Mouse (Mus musculus): ENCODE measurements around the gene Akr1c19. TPM values are rescaled to one million over a fixed set of nuclear protein-coding genes. Genes with fewer than 3 reads are reported as not detected.
"Not testable (repeated sequence)": the region's sequence is repeated elsewhere in the genome, so short reads cannot be mapped to it uniquely, and the experiment has no call there.

Gene Akr1c19
- total RNA-seq (2012; rRNA removed) = not detected in 2 replicates
- not detected for polyA plus RNA-seq (2012; ENCODE audit: insufficient read depth in 1 of 2, insufficient read length in 2 of 2, low read depth in 1 of 2, low replicate concordance in 2 of 2, missing spikeins in 1 of 2)

DNA sequence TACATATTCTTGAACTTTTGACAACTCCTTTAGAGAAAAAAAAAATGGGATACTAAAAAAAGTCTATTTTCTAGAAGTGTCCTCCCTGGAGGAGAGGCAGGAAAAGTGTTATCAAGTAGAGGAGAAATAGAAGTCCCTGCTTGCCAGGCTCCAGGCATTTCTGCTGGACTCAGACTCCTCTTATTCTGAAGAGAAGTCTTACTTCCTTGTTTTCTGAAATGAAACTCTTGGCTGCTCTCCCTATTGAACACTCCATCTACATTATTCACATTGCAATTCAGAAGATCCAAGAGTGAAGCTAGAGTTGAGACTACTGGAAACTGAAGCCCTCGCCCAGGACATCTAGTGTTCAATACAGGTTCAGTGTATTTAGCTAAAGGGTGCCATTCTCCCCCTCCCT, at the start of gene Akr1c19:
Gene Akr1c19, plus strand, starts transcription at position 260 of the 400 bp plus-strand sequence.
- Histone ChIP-seq H3K27ac (ENCODE audit: control insufficient read depth, low read depth, low read length) (no peak within 1 kb of the TSS), H3K4me1 (ENCODE audit: control insufficient read depth in 1 of 2, insufficient read depth in 2 of 2, low read length in 2 of 2) (no peaks in the 10 kb centered on the region), H3K27me3 (ENCODE audit: control insufficient read depth in 1 of 2, insufficient read depth in 2 of 2, low read length in 2 of 2) (no peaks in the 10 kb centered on the region), H3K79me2 (ENCODE audit: control insufficient read depth, insufficient read depth, low read length, poor library complexity) (no peaks in the 10 kb centered on the region), H3K9me3 (replicated peaks; ENCODE audit: insufficient read depth, low read length) (no peaks in the 10 kb centered on the region), H3K9ac (ENCODE audit: control insufficient read depth, low read depth, low read length, poor library complexity, severe bottlenecking) (no peak within 1 kb of the TSS), H3K36me3 (ENCODE audit: control insufficient read depth in 1 of 2, insufficient read depth in 2 of 2, low read length in 2 of 2) (no peaks in the 10 kb centered on the region), H3K4me3 (ENCODE audit: control insufficient read depth in 1 of 2, insufficient read depth in 1 of 2, low read depth in 2 of 2, low read length in 2 of 2) (no peak within 1 kb of the TSS)
- DNase-seq (ENCODE audit: low read depth, low spot score) = no peak
- TF ChIP-seq ELF1 (IDR thresholded peaks at IDR 0.05; ENCODE audit: low read depth, low read length) (no peak), POLR2A (IDR thresholded peaks at IDR 0.05; ENCODE audit: control insufficient read depth in 1 of 2, insufficient read depth in 1 of 2, low read depth in 1 of 2, low read length in 2 of 2, poor library complexity in 1 of 2) (no peak), MAFK (IDR thresholded peaks at IDR 0.05; ENCODE audit: borderline replicate concordance, low read depth, low read length) (no peak), E2F4 (IDR thresholded peaks at IDR 0.05; ENCODE audit: borderline replicate concordance, low read depth, low read length) (no peak), ZKSCAN1 (IDR thresholded peaks at IDR 0.05; ENCODE audit: low read depth, low read length) (no peak), ZNF384 (IDR thresholded peaks at IDR 0.05; ENCODE audit: low read depth, low read length) (no peak), MAZ (IDR thresholded peaks at IDR 0.05; ENCODE audit: low read depth, low read length) (no peak), ZC3H11A (IDR thresholded peaks at IDR 0.05; ENCODE audit: low read depth, low read length) (no peak), MXI1 (IDR thresholded peaks at IDR 0.05; ENCODE audit: low read depth, low read length) (no peak), NRF1 (IDR thresholded peaks at IDR 0.05; ENCODE audit: insufficient read depth, low read depth, low read length, poor library complexity, severe bottlenecking) (no peak), GABPA (IDR thresholded peaks at IDR 0.05; ENCODE audit: low read depth, low read length) (no peak), POLR2AphosphoS5 (IDR thresholded peaks at IDR 0.05; ENCODE audit: borderline replicate concordance, low read depth, low read length) (no peak), RCOR1 (IDR thresholded peaks at IDR 0.05; ENCODE audit: low read depth, low read length) (no peak)

DNA sequence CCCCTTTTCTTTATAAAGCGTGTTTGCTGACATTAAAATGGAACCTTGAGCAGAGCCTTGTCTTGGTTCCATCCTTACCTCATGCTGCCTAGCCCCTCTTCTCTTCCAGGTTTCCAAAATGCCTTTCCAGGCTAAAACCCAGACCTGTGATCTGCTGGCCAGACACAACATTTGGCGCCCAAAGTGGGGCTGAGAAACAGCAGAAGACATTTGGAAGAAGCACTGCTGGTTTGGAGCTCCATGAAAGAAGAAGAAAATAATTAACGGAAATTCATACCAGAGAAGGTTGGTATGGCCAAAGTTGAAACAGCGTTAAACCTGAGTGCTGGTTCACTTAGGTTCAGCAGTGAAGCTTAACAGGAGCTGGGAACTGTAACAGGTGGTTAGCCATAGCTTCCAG, 47.2 kb upstream of the Akr1c19 start:
- H3K9ac ChIP-seq (ENCODE audit: control insufficient read depth, low read depth, low read length, poor library complexity, severe bottlenecking); DNase-seq (ENCODE audit: low read depth, low spot score); H3K27ac ChIP-seq (ENCODE audit: control insufficient read depth, low read depth, low read length); H3K27me3 ChIP-seq (ENCODE audit: control insufficient read depth in 1 of 2, insufficient read depth in 2 of 2, low read length in 2 of 2); H3K9me3 ChIP-seq (replicated peaks; ENCODE audit: insufficient read depth, low read length); H3K79me2 ChIP-seq (ENCODE audit: control insufficient read depth, insufficient read depth, low read length, poor library complexity); H3K4me3 ChIP-seq (ENCODE audit: control insufficient read depth in 1 of 2, insufficient read depth in 1 of 2, low read depth in 2 of 2, low read length in 2 of 2); H3K36me3 ChIP-seq (ENCODE audit: control insufficient read depth in 1 of 2, insufficient read depth in 2 of 2, low read length in 2 of 2); H3K4me1 ChIP-seq (ENCODE audit: control insufficient read depth in 1 of 2, insufficient read depth in 2 of 2, low read length in 2 of 2): not testable (repeated sequence)

- no peaks in the 10 kb centered on the region for H3K9me3 ChIP-seq (replicated peaks; ENCODE audit: insufficient read depth, low read length)
- H3K4me3 ChIP-seq (ENCODE audit: control insufficient read depth in 1 of 2, insufficient read depth in 1 of 2, low read depth in 2 of 2, low read length in 2 of 2) = no peak overlapping the region
- no peaks in the 10 kb centered on the region for H3K79me2 ChIP-seq (ENCODE audit: control insufficient read depth, insufficient read depth, low read length, poor library complexity)
- H3K36me3 ChIP-seq (ENCODE audit: control insufficient read depth in 1 of 2, insufficient read depth in 2 of 2, low read length in 2 of 2) = no peaks in the 10 kb centered on the region
- H3K9ac ChIP-seq (ENCODE audit: control insufficient read depth, low read depth, low read length, poor library complexity, severe bottlenecking) = no peak overlapping the region
- no peak for DNase-seq (ENCODE audit: low read depth, low spot score)
- no peaks in the 10 kb centered on the region for H3K27me3 ChIP-seq (ENCODE audit: control insufficient read depth in 1 of 2, insufficient read depth in 2 of 2, low read length in 2 of 2)
- TF ChIP-seq ZC3H11A (IDR thresholded peaks at IDR 0.05; ENCODE audit: low read depth, low read length) (no peak), TBP (IDR thresholded peaks at IDR 0.05; ENCODE audit: low read depth, low read length) (no peak), KAT2A (conservative IDR thresholded peaks at IDR 0.05; ENCODE audit: low read depth, low read length) (no peak), SMC3 (IDR thresholded peaks at IDR 0.05; ENCODE audit: low read depth, low read length) (no peak), MXI1 (IDR thresholded peaks at IDR 0.05; ENCODE audit: low read depth, low read length) (no peak), ELF1 (IDR thresholded peaks at IDR 0.05; ENCODE audit: low read depth, low read length) (no peak)
- H3K27ac ChIP-seq (ENCODE audit: control insufficient read depth, low read depth, low read length) = no peak overlapping the region
- no peaks in the 10 kb centered on the region for H3K4me1 ChIP-seq (ENCODE audit: control insufficient read depth in 1 of 2, insufficient read depth in 2 of 2, low read length in 2 of 2)
Observed at GRCm38 (mm10) chr13:4183116-4183515, 45.4 kb upstream of the Akr1c19 start.
